Mouse (Mus musculus) liver, embryonic 14.5 days (tissue): ENCODE measurements around the gene Maml2. TPM values are rescaled to one million over a fixed set of nuclear protein-coding genes. Genes with fewer than 3 reads are reported as not detected.

ENCODE experiments used
- ATAC-seq: fragments of 200-750 bp; cut with Nextera tagmentation; 2 replicates; pipeline ENCODE4 v1.8.0; 2017; ENCODE audit warnings: moderate number of reproducible peaks, mild to moderate bottlenecking, moderate library complexity; ENCODE audit not compliant: insufficient read depth
- DNase-seq, 3 experiments: peaks; one replicate each; pipeline ENCODE4 v3.0.0-alpha.2; 2012 to 2013; ENCODE audit warnings: low read depth in 3 of 3, low spot score in 3 of 3
- H3K27ac ChIP-seq: fragments of 300-500 bp; sonication (generic); 2 replicates; pipeline ENCODE4 v1.5.1; 2014; ENCODE audit warnings: moderate library complexity, mild to moderate bottlenecking, control low read depth, inconsistent platforms
- H3K27me3 ChIP-seq: fragments of 300-500 bp; sonication (generic); 2 replicates; pipeline ENCODE4 v1.6.1; 2014; ENCODE audit warnings: mild to moderate bottlenecking, low read length, moderate library complexity; ENCODE audit not compliant: control insufficient read depth, insufficient read depth
- H3K36me3 ChIP-seq: fragments of 300-500 bp; sonication (generic); replicated peaks from 2 replicates; pipeline ENCODE4 v1.6.1; 2014; ENCODE audit warnings: low read depth; ENCODE audit not compliant: control insufficient read depth, insufficient read depth
- H3K4me1 ChIP-seq, 2 experiments: fragments of 200-500 bp in 1 of 2; fragments of 300-500 bp in 1 of 2; sonication (generic) in 1 of 2; replicated peaks; 2 replicates each; pipeline ENCODE4 v1.6.1; 2012 to 2014; ENCODE audit warnings: antibody characterized with exemption in 1 of 2, inconsistent platforms in 1 of 2, low read length in 1 of 2; ENCODE audit not compliant: control insufficient read depth in 2 of 2, insufficient read depth in 2 of 2
- H3K4me2 ChIP-seq: fragments of 300-500 bp; sonication (generic); 2 replicates; pipeline ENCODE4 v1.6.1; 2014; ENCODE audit warnings: low read depth, mild to moderate bottlenecking, control low read depth, moderate library complexity
- H3K4me3 ChIP-seq, 2 experiments: fragments of 200-500 bp in 1 of 2; fragments of 300-500 bp in 1 of 2; sonication (generic) in 1 of 2; 2 replicates each; pipeline ENCODE4 v1.5.1; 2012 to 2014; ENCODE audit warnings: low read depth in 2 of 2, low read length in 2 of 2, mild to moderate bottlenecking in 2 of 2, control low read depth in 1 of 2, inconsistent platforms in 1 of 2, moderate library complexity in 1 of 2; ENCODE audit not compliant: insufficient read depth in 1 of 2
- H3K9ac ChIP-seq: fragments of 300-500 bp; sonication (generic); replicated peaks from 2 replicates; pipeline ENCODE4 v1.6.1; 2014; ENCODE audit warnings: mild to moderate bottlenecking, control low read depth, moderate library complexity
- H3K9me3 ChIP-seq: fragments of 300-500 bp; sonication (generic); 2 replicates; pipeline ENCODE4 v1.6.1; 2016; ENCODE audit warnings: low read length, mixed read lengths; ENCODE audit not compliant: control insufficient read depth
- CTCF ChIP-seq: IDR thresholded peaks from 2 replicates; pipeline ENCODE4 v1.5.1; 2016; ENCODE audit warnings: antibody characterized with exemption, low read depth, control low read depth
- EP300 ChIP-seq: IDR thresholded peaks from 2 replicates; pipeline ENCODE4 v1.6.1; 2016; ENCODE audit warnings: antibody characterized with exemption, low read depth
- WGBS: fragments of 180-500 bp; shearing (Covaris S2); extraction: QIAGEN DNeasy Blood & Tissue Kit; methylation state at CpG from one replicate; pipeline ENCODE4 v1.1.7; 2014; ENCODE audit not compliant: insufficient replicate concordance; 5-methylcytosine and 5-hydroxymethylcytosine counted together
- polyA plus RNA-seq, 2 experiments: library from polyadenylated mRNA; depleted of rRNA in 1 of 2; stranded (reverse) in 1 of 2; unstranded in 1 of 2; fragments of >200 nt; fragmentation: Nextera tagmentation in 1 of 2; extraction: Ambion mirVana in 1 of 2; gene quantifications; 2 replicates each; pipeline versions ENCODE4 v1.2.1 to v1.2.3; 2012 to 2014

Maml2 gene
- polyA plus RNA-seq, 2 experiments = 0.65 to 0.66 TPM

DNA sequence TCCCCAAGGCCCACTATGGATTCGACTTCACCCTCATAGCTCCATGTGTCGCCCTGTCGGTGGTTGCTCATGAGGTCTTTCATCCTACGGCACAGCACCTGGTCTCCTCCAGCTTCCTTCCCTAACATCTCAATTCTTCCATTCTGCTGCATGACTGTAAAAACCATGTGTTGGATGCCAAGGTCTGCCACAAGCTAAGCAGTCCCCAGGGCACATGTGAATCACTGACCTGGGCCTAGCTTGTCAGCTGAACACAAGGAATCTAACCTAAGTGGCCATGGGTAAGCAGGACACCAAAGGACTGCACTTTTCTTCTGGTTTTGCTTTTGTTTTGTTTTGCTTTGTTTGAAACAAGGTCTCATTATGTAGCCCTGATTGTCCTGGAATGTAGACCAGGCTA, 271.3 kb downstream of the Maml2 start:
- no peak for ATAC-seq
- no peak overlapping the region for H3K27ac ChIP-seq
- H3K4me1 ChIP-seq = peaks cover 0 to 2% of the 10 kb centered on the region in 2 experiments; a peak in 1 of 4 replicates
- H3K4me2 ChIP-seq = no peak overlapping the region
- TF ChIP-seq CTCF (no peak), EP300 (no peak)
- no peaks in the 10 kb centered on the region for H3K27me3 ChIP-seq
- no peaks in the 10 kb centered on the region for H3K9me3 ChIP-seq
- no peak overlapping the region for H3K9ac ChIP-seq
- 73% methylated on average over 4 of the region's 4 CpGs for WGBS
- H3K4me3 ChIP-seq = no peak overlapping the region
- DNase-seq = no peak
- H3K36me3 ChIP-seq = no peaks in the 10 kb centered on the region

DNA sequence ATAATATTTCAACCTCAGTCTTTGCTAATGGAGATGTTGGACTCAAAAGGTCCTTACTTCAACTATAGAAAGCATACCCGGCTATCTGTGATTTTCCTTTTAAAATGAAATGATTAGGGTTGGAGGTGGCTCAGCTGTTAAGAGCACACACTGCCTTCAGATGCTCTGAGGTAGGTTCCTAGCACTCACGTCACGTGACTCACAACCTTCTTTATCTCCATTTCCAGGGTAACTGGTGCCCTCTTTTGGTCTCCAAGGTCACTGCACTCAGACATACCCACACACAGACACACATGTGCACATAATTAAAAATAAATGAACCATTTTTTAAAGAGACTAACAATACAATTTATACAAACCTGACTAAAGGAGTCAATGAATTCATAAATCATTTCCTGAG, 275.1 kb downstream of the Maml2 start:
- Histone ChIP-seq H3K9me3 (no peaks in the 10 kb centered on the region), H3K9ac (no peak overlapping the region), H3K27ac (no peak overlapping the region), H3K27me3 (no peaks in the 10 kb centered on the region), H3K36me3 (no peaks in the 10 kb centered on the region), H3K4me3 (no peak overlapping the region), H3K4me2 (no peak overlapping the region), H3K4me1 (peaks cover 0 to 3% of the 10 kb centered on the region in 2 experiments; a peak in 2 of 4 replicates)
- TF ChIP-seq CTCF = no peak
- TF ChIP-seq EP300 = no peak
- no peak for ATAC-seq
- WGBS = 55% methylated on average over 3 of the region's 3 CpGs
- no peak for DNase-seq

DNA sequence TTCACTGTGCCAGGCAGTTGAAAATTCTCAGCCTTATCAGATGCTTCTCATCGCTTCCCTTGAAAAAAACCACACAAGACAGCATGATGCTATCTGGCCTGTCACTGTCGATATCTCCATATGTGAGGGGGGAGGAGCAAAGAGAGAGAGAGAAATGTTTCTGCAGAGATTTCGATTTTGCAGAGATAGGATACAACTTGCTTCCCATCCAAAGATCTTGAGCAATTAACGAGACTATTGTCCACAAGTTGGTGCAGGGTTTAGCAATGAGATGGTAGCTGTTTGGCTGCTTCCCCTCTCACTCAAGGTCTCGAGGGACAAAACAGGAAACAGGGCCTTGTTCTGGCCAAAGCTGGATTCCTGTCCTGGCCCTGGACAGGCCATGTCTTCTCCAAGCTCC, 276.3 kb downstream of the Maml2 start:
- Histone ChIP-seq H3K9me3 (no peaks in the 10 kb centered on the region), H3K4me3 (no peak overlapping the region), H3K27me3 (no peaks in the 10 kb centered on the region), H3K36me3 (no peaks in the 10 kb centered on the region), H3K4me2 (no peak overlapping the region), H3K9ac (no peak overlapping the region), H3K27ac (no peak overlapping the region), H3K4me1 (peaks cover 0 to 3% of the 10 kb centered on the region in 2 experiments; a peak in 2 of 4 replicates)
- ATAC-seq = no peak
- TF ChIP-seq CTCF (no peak), EP300 (no peak)
- DNase-seq = no peak
- 10% methylated on average over 5 of the region's 5 CpGs for WGBS

DNA sequence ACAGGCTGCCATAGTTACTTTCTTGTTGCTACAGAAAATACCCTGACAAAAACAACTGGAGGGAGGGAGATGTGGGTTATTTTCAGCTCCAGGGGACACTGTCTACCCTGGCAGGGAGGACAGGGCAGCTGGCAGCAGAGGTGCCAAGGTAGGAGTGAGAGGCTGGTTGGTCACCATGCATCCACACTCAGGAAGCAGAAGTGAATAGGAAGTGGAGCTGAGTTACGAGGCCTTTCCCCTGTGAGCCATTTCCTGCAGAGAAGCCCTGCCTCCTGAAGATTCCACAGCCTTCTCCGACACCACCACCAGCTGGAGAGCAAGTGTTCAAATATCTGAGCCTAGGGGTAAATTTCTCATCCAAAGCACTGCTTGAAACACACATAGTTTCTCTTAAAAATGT, 277.2 kb downstream of the Maml2 start:
- Histone ChIP-seq H3K27ac (no peak overlapping the region), H3K4me2 (no peak overlapping the region), H3K27me3 (no peaks in the 10 kb centered on the region), H3K9me3 (no peaks in the 10 kb centered on the region), H3K36me3 (no peaks in the 10 kb centered on the region), H3K9ac (no peak overlapping the region), H3K4me3 (no peak overlapping the region), H3K4me1 (peaks cover 0 to 3% of the 10 kb centered on the region in 2 experiments; a peak in 2 of 4 replicates)
- 44% methylated on average over 2 of the region's 2 CpGs for WGBS
- no peak for ATAC-seq
- DNase-seq = no peak
- TF ChIP-seq EP300 (no peak), CTCF (no peak)

DNA sequence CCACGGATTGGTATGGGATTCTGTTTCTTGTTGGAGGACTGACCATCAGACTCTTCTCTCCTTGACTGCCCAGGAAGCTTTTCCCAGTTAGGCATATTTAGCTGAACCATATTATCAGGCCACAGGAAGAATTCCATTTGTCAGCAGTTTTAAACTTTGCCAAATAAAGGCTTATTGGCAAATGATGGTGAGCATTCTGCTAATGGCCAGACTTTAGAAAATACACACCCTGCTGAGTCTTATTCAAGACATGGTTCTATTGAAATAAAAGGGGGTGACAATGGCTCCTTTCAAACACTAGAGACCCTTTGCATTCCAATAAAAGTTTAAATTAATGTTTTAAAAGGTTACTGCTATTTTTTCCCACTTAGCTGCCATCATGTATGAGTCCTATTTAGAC, 279.4 kb downstream of the Maml2 start:
- Histone ChIP-seq H3K36me3 (no peaks in the 10 kb centered on the region), H3K4me1 (peaks cover 0 to 3% of the 10 kb centered on the region in 2 experiments; a peak in 2 of 4 replicates), H3K4me2 (no peak overlapping the region), H3K9me3 (no peaks in the 10 kb centered on the region), H3K27ac (no peak overlapping the region), H3K27me3 (no peaks in the 10 kb centered on the region), H3K9ac (no peak overlapping the region), H3K4me3 (no peak overlapping the region)
- DNase-seq (no peak), ATAC-seq (no peak)
- 56% methylated on average over 1 of the region's 1 CpGs for WGBS
- TF ChIP-seq CTCF = no peak
- no peak for TF ChIP-seq EP300
